Mouse (Mus musculus) embryo, embryonic 9.5 days (tissue): Measurements from ENCODE around the gene Olfr1022.

Source experiments
- DNase-seq: peaks from one replicate; pipeline ENCODE4 v3.0.0-alpha.2; 2017; ENCODE audit errors: extremely low spot score

The Olfr1022 gene

GRCm38 (mm10) chr2:85868294-85868693, at the start of gene Olfr1022:
Gene Olfr1022 (plus strand): TSS chr2:85868594.
- no peak for DNase-seq

DNA sequence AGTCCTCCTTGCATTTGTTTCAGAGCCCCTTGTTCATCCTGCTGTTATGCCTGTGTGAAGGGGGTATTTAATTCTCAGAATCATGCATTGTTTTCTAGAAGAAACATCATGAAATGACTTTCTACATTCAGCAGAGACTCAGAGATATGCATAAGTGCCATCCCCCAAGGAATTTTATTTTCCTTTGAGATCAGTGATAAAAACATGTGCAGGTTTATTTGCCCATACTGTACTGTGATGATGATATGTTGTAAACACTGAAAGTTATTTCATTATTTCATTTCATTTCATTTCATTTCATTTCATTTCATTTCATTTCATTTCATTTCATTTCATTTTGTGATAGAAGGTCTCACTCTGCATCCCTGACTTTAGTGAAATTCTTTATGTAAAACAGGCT, 23.0 kb upstream of the Olfr1022 start, which contains the start of gene Olfr1019:
TSS of gene Olfr1019 (minus strand) at position 101 of the 400 bp plus-strand sequence.
- no peak for DNase-seq

- DNase-seq: no peak
These were observed 21.7 kb upstream of the Olfr1022 start, which contains the start of gene Olfr1020 for GRCm38 (mm10) chr2:85846730-85847129. Gene Olfr1020 (plus strand): TSS chr2:85847030.

DNA sequence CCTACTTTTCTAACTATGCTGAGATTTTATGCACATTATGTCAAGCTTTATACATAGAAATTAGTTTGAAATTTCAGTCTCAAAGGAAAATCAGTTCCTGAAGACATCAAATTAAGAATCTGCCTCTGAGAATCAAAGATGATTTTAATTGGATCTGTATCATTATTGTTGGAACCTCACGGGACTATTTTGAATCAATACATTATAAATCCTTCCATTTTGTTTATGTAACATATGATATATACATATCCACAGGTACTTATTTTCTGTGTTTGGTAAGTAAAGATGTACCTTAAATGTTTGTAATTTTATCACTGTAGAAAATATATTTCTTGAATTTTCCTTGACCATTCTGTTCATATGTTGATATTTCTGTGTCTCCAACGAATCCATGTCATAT, 16.9 kb downstream of the Olfr1022 start, which contains the start of gene Olfr1023:
TSS of gene Olfr1023 (plus strand) at position 301 of the 400 bp plus-strand sequence.
- DNase-seq: no peak

- DNase-seq: no peak
These were observed 36.6 kb downstream of the Olfr1022 start, which contains the start of gene Olfr1024 for GRCm38 (mm10) chr2:85904952-85905351. Gene Olfr1024 (minus strand): TSS chr2:85905052.

DNA sequence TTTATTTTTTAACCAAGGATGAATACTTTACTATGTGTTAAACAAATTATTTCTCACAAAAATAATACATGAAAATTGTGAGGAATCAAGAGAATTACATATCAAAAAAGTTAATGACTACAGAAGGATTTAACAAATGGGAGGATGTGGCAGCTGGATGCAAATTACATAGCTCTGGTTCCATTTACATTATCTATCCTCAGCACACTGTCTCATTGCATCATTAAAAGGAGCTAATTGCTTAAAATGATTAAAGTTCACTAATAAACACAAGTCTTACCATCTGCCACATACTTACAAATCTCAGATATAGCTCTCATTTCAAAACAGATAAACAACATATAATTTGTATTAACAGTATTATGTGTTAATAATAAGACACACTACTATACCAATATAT, 44.8 kb downstream of the Olfr1022 start:
- no peak for DNase-seq

GRCm38 (mm10) chr2:85914893-85915292, 46.5 kb downstream of the Olfr1022 start, which contains the start of gene Olfr1025-ps1:
Gene Olfr1025-ps1 (plus strand): TSS chr2:85915193.
- DNase-seq: no peak
